Mouse (Mus musculus) B cell, adult 2 months (primary cell): ENCODE results near the gene Hapln2.

ENCODE experiments used
- DNase-seq, 2 experiments: peaks; one replicate each; pipeline ENCODE4 v3.0.0; 2022

The Hapln2 gene

DNA sequence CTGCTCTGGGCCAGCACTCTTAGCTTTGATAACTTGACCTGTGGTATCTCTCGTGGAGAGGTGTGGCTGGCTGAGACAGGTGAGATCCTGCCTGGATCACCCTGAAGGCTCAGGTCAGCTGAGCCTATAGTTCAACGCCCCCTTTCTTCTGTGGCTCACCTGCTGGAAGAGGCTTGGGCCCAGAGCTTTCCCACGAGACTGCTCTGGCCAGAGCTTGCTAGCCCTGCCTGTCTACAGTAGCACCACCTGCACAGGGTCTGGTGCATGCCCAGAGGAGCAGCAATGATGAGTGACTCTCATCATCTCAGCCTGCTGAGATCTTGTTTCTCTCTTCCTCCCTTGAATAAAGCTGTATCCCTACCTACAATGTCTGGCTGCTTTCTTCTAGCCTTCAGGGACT is 47.3 kb downstream of the Hapln2 start:
- DNase-seq: no peak

DNA sequence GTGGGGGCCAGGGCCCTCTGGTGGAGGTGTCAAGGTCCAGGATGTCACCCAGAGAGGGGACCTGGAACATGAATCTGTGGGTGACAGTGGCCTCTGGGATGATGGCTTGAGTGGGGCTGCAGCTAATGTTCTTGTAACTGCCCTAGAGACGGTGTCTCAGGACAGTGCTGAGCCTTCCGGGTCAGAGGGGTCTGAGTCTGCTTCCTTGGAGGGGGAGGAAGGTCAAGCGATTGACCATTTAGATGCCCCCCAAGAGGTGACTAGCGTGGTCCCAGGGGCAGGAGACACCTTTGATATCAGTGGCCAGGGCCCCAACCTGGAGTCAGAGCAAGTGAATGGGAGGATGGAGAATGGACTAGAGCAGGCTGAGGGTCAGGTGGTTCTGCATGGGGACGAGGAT is 47.9 kb downstream of the Hapln2 start:
- DNase-seq: no peak

DNA sequence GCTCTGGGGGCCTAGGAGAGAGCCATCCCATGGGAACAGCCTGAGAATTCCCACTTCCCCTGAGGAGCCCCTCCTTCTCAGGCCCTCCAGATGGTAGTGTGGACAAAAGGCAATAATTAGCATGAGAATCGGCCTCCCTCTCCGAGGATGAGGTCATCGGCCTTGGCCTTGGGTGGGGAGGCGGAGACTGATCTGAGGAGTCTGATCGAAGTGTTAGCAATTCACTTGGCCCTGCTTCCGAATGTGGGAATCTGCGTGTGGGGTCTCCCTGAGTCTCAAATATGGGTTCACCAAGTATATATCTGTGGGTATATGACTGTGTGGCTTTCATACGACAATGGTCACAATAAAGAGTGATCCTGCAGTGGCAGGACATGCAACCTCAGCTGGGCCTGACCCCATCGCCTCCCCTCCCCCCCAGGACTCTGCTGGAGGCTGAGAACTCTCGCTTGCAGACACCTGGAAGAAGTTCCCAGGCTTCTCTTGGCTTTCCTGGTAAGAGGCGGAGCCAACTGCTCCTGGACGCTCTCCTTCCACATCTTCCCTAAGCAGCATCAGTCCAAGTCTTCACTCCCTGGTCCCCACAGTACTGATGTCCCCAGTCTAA is 52.9 kb downstream of the Hapln2 start:
- DNase-seq: no peak

DNA sequence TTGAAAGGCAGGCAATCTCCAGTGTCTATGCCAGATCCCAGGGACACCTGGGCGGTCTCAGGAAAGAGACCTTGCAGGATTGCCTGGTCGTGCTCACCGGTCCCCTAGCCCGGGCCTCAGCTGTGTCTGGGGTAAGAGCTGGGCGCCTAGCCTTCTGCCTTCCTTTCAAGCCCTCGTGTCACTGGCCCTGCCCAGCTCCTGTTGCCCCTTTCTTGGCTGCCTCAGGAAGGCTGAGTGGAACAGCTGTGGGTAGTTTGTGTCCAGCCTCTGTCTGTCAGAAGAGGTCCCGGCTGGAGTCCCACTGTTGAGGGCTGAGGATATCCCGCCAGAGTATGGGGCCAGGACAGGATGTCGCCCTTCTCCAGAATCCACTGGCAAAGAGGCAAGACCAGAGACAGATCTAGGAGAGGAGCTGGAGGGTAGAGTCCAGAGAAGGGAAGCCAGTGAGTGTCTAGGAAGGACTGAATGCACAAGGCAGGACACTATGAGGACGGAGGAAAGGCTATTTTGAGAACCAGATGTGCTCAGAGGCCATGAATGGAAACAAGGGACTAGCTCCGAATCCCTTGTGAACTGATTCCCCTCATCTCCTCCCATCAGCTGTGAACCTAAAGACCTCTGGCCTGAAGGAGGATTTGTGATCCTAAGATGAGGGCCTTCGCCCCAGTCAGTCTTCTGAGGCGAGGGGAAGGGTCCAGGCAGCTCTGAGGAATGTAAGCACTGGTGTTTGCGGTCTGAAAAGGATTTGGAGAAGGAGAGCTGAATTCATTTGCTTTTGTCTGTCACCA is 53.6 kb downstream of the Hapln2 start:
- no peak for DNase-seq

DNA sequence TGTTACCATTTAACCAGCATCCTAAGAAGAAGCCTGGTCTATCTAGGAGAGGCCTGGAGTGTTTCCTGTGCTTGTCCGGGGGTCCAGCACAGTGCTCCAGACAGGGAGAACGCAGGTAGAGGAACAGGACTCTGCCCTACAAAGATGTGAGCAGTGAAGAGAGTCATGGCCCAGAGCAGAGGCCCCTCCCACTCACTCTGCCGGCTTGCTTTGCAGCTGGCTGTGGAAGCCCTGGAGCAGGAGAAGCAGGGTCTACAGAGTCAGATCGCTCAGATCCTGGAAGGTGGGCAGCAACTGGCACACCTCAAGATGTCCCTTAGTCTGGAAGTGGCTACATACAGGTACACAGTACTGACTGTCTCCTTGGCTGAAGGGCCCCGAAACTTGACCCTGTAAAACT is 54.6 kb downstream of the Hapln2 start:
- DNase-seq: no peak

DNA sequence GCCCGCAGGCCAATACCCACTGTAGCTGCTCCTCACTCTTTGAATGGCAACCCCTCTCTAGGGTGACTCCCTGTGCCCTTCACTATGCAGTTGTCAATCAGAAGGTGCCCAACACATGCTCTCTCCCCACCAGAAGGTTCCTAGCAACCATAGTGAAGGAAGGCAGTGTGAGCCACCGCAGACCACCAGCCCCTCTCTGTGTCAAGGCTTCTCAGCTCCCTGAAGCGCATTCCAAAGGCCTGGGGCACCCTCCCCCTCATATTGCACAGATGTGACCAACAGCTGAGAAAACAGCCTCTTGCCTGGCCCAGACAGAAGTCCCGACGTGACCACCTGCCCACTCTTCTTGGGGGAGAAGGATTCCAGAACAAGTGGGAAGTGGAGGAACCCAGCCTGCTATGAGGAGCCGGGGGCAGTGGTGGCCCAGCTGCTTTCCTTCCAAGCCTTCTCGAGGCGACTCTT is 55.1 kb downstream of the Hapln2 start:
- no peak for DNase-seq
